Mouse (Mus musculus) adrenal gland, adult 8-10 months (tissue): Measurements from ENCODE around the gene Trim69. TPM values are rescaled to one million over a fixed set of nuclear protein-coding genes. Genes with fewer than 3 reads are reported as not detected.
"Not testable (repeated sequence)": the region's sequence is repeated elsewhere in the genome, so short reads cannot be mapped to it uniquely, and the experiment has no call there.

Experiments used
- DNase-seq: peaks from one replicate; pipeline ENCODE4 v3.0.0; 2022
- total RNA-seq, 4 experiments: library from RNA; stranded (reverse); gene quantifications; 2 replicates each; pipeline ENCODE4 v1.2.4; 2022

The Trim69 gene
- total RNA-seq, 4 experiments from 2014 or later, result not detected

GRCm38 (mm10) chr2:122210534-122211228 is 50.2 kb downstream of the Trim69 start:
- no peak for DNase-seq

- DNase-seq, result not testable (repeated sequence)
Measured at GRCm38 (mm10) chr2:122217075-122217474, 56.6 kb downstream of the Trim69 start.

- DNase-seq, result no peak
Measured at GRCm38 (mm10) chr2:122218234-122218633, 57.7 kb downstream of the Trim69 start.

GRCm38 (mm10) chr2:122221378-122221777 is 60.9 kb downstream of the Trim69 start:
- DNase-seq, result no peak

- no peak for DNase-seq
Measured at GRCm38 (mm10) chr2:122221798-122222197, 61.3 kb downstream of the Trim69 start.

GRCm38 (mm10) chr2:122222272-122222671 is 61.8 kb downstream of the Trim69 start:
- no peak for DNase-seq

- DNase-seq, result no peak
Measured at GRCm38 (mm10) chr2:122223654-122224053, 63.2 kb downstream of the Trim69 start.

Other genes with a start within 250 kb of the Trim69 start
- 10 to 100 TPM; 24.5 to 30.8 (median 25.8) TPM for gene Ctdspl2, start 204.7 kb upstream of the Trim69 start, total RNA-seq
- gene Mageb3, start 204.6 kb upstream of the Trim69 start, total RNA-seq, result not detected
- 10 to 100 TPM; 17.7 to 25.4 (median 18.6) TPM for gene Eif3j1, start 132.2 kb upstream of the Trim69 start, total RNA-seq
- gene Spg11, start 42.3 kb upstream of the Trim69 start, total RNA-seq, result 10 to 100 TPM; 20.0 to 25.0 (median 23.5) TPM
- 100 to 1,000 TPM; 769 to 879 (median 834) TPM for gene B2m, start 13.0 kb upstream of the Trim69 start, total RNA-seq
- gene Patl2, start 25.5 kb downstream of the Trim69 start, total RNA-seq, result under 1 TPM in 1 of 4 experiments, not detected in 3; 0.09 TPM
- gene Terb2, start 25.6 kb downstream of the Trim69 start, total RNA-seq, result not detected
- gene Sord, start 74.0 kb downstream of the Trim69 start, total RNA-seq, result 100 to 1,000 TPM in 2 of 4 experiments, 10 to 100 TPM in 2; 83.1 to 149 (median 112) TPM
- gene Duox2, start 137.7 kb downstream of the Trim69 start, total RNA-seq, result not detected
- not detected for gene Duoxa2, start 138.2 kb downstream of the Trim69 start, total RNA-seq
- gene Duoxa1, start 153.0 kb downstream of the Trim69 start, total RNA-seq, result under 1 TPM; 0.20 to 0.52 (median 0.32) TPM
- under 1 TPM in 2 of 4 experiments, not detected in 2; 0.06 to 0.13 TPM for gene Duox1, start 155.0 kb downstream of the Trim69 start, total RNA-seq
- gene Shf, start 208.5 kb downstream of the Trim69 start, total RNA-seq, result 10 to 100 TPM in 2 of 4 experiments, 1 to 10 TPM in 2; 8.1 to 18.5 (median 13.8) TPM